ENCODE assay signal across 28 mouse cellular contexts in the genomic region with DNA sequence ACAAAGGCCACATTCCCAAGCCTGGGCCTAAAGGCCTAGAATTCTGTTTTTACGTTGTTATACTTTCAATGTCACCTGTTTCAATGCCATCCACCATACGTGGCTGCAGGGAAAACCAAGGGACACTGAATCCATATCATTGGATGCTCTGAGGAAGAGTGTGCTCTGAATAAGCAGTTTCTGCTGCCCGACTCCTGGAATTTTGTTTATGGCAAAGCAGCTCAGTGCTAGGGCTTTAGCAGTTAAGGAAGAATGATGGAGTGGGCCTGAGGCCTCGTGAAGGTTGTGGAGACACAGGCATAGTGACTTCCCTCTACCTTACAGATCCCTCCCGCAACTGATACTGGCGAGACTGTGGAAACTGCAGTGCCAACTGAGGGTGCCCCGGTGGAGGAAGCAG.
A peak's percentile ranks its signal among the peaks of the same experiment; 100 is the strongest.
DNase-seq lines count a peak whose midpoint lies in the region; ATAC-seq and TF ChIP-seq lines count a peak whose summit lies in the region.
"Had no signal": no experiment of that assay in that cellular context is flagged by ENCODE, and none has a peak within 500 bp of the region (broad histone marks: within the 10 kb centered on the region; RNA-seq: fewer than 3 reads in every experiment).

No protein-coding gene starts in this region.

- H3K36me3 ChIP-seq in hindbrain, embryonic 11.5 days (ENCODE audit: control insufficient read depth, insufficient read depth, low read length), result no peaks in the 10 kb centered on the region
- peaks cover 4% of the 10 kb centered on the region; the same call in 1 of the 2 replicates for H3K36me3 ChIP-seq in hindbrain, embryonic 16.5 days (ENCODE audit: control insufficient read depth, insufficient read depth, low read length)
- peaks cover 11% of the 10 kb centered on the region; the same call in 1 of the 2 replicates for H3K36me3 ChIP-seq in ES-E14 (ENCODE audit: control insufficient read depth, insufficient read depth, low read length, poor library complexity, severe bottlenecking)
- no peaks in the 10 kb centered on the region for H3K36me3 ChIP-seq in limb, embryonic 10.5 days
- H3K36me3 ChIP-seq: embryonic facial prominence, embryonic 10.5 days; embryonic facial prominence, embryonic 13.5 days; forebrain, embryonic 12.5 days; forebrain, embryonic 15.5 days; heart, embryonic 12.5 days; heart, embryonic 15.5 days; hindbrain, embryonic 10.5 days had no signal

- no peak overlapping the region for H3K4me3 ChIP-seq in hindbrain, embryonic 11.5 days (ENCODE audit: low read depth, low read length)
- H3K4me3 ChIP-seq in hindbrain, embryonic 16.5 days (ENCODE audit: low read length), result no peak overlapping the region
- H3K4me3 ChIP-seq in ES-E14 (ENCODE audit: insufficient read depth in 1 of 2, low read depth in 1 of 2, low read length in 2 of 2, poor library complexity in 1 of 2, severe bottlenecking in 1 of 2), result no peak overlapping the region
- H3K4me3 ChIP-seq in limb, embryonic 10.5 days, result no peak overlapping the region
- H3K4me3 ChIP-seq: embryonic facial prominence, embryonic 10.5 days; embryonic facial prominence, embryonic 13.5 days; erythroblast, embryonic 14.5 days; forebrain, embryonic 12.5 days; forebrain, embryonic 15.5 days; heart, embryonic 12.5 days; heart, embryonic 15.5 days; hindbrain, embryonic 10.5 days had no signal

- DNase-seq in hindbrain, embryonic 11.5 days (ENCODE audit: low spot score), result no peak
- DNase-seq in ES-E14 (ENCODE audit: low read depth, low spot score), result no peak
- no peak for DNase-seq in limb, embryonic 10.5 days (ENCODE audit: low spot score)
- no peak for DNase-seq in cerebellum, postnatal 36 days
- DNase-seq in embryo, embryonic 11 days, result no peak
- no peak for DNase-seq in thymus, adult 18-20 months
- DNase-seq: adrenal gland, postnatal 10 days; adrenal gland, postnatal 36 days; B cell, adult 2 months; cerebellum, adult 18-20 months; cerebellum, adult 9-10 months; cerebellum, postnatal 14 days; gastrocnemius, postnatal 10 days; gastrocnemius, postnatal 36 days; heart, postnatal 10 days; heart, postnatal 36 days; kidney, adult 11 months had no signal

- 0 out of 2 replicates have a peak, but pooled peaks have one; percentile 11 for ATAC-seq in hindbrain, embryonic 11.5 days (ENCODE audit: low FRiP score)
- ATAC-seq in hindbrain, embryonic 16.5 days, result no peak
- ATAC-seq: forebrain, embryonic 15.5 days had no signal

- H3K9me3 ChIP-seq in hindbrain, embryonic 11.5 days (ENCODE audit: control insufficient read depth, low read length), result no peaks in the 10 kb centered on the region
- no peaks in the 10 kb centered on the region for H3K9me3 ChIP-seq in hindbrain, embryonic 16.5 days (ENCODE audit: control insufficient read depth, low read length)
- H3K9me3 ChIP-seq in ES-E14 (ENCODE audit: control insufficient read depth, insufficient read depth, low read depth, low read length), result no peaks in the 10 kb centered on the region
- H3K9me3 ChIP-seq in limb, embryonic 10.5 days (replicated peaks), result no peaks in the 10 kb centered on the region
- H3K9me3 ChIP-seq: embryonic facial prominence, embryonic 10.5 days; embryonic facial prominence, embryonic 13.5 days; forebrain, embryonic 12.5 days; forebrain, embryonic 15.5 days; heart, embryonic 12.5 days; heart, embryonic 15.5 days; hindbrain, embryonic 10.5 days had no signal

- H3K27me3 ChIP-seq in hindbrain, embryonic 11.5 days (ENCODE audit: control insufficient read depth, insufficient read depth, low read length), result no peaks in the 10 kb centered on the region
- H3K27me3 ChIP-seq in hindbrain, embryonic 16.5 days (replicated peaks; ENCODE audit: control insufficient read depth, insufficient read depth, low read length), result no peaks in the 10 kb centered on the region
- no peaks in the 10 kb centered on the region for H3K27me3 ChIP-seq in limb, embryonic 10.5 days (ENCODE audit: low read depth, poor library complexity, severe bottlenecking)
- H3K27me3 ChIP-seq: CH12.LX; embryonic facial prominence, embryonic 13.5 days; forebrain, embryonic 12.5 days; forebrain, embryonic 15.5 days; heart, embryonic 12.5 days; heart, embryonic 15.5 days had no signal

- H3K9ac ChIP-seq in hindbrain, embryonic 11.5 days (ENCODE audit: low read depth, low read length), result no peak overlapping the region
- no peak overlapping the region for H3K9ac ChIP-seq in hindbrain, embryonic 16.5 days (ENCODE audit: low read depth, low read length)
- no peak overlapping the region for H3K9ac ChIP-seq in ES-E14 (ENCODE audit: insufficient read depth, low read depth, low read length, poor library complexity, severe bottlenecking)
- H3K9ac ChIP-seq: embryonic facial prominence, embryonic 13.5 days; forebrain, embryonic 12.5 days; forebrain, embryonic 15.5 days; heart, embryonic 12.5 days; heart, embryonic 15.5 days; hindbrain, embryonic 14.5 days had no signal

- H3K4me1 ChIP-seq in hindbrain, embryonic 11.5 days (replicated peaks; ENCODE audit: control insufficient read depth, insufficient read depth, low read length), result no peaks in the 10 kb centered on the region
- no peaks in the 10 kb centered on the region for H3K4me1 ChIP-seq in hindbrain, embryonic 16.5 days (ENCODE audit: control insufficient read depth, insufficient read depth, low read depth, low read length)
- H3K4me1 ChIP-seq in ES-E14 (ENCODE audit: control insufficient read depth in 2 of 2, insufficient read depth in 2 of 2, low read length in 2 of 2, poor library complexity in 1 of 2), result no peaks in the 10 kb centered on the region
- peaks cover 11% of the 10 kb centered on the region for H3K4me1 ChIP-seq in limb, embryonic 10.5 days
- H3K4me1 ChIP-seq: forebrain, embryonic 12.5 days; forebrain, embryonic 15.5 days; heart, embryonic 15.5 days had no signal

- H3K4me2 ChIP-seq in hindbrain, embryonic 11.5 days (replicated peaks; ENCODE audit: low read depth, low read length), result no peak overlapping the region
- no peak overlapping the region for H3K4me2 ChIP-seq in hindbrain, embryonic 16.5 days (ENCODE audit: low read length)
- H3K4me2 ChIP-seq: embryonic facial prominence, embryonic 13.5 days; forebrain, embryonic 12.5 days; forebrain, embryonic 15.5 days; heart, embryonic 12.5 days; heart, embryonic 15.5 days; hindbrain, embryonic 14.5 days had no signal

- WGBS in hindbrain, embryonic 11.5 days, result 71% methylated on average over 7 of the region's 7 CpGs
- WGBS in hindbrain, embryonic 16.5 days, result 67% methylated on average over 7 of the region's 7 CpGs
- WGBS in limb, embryonic 10.5 days, result 70% methylated on average over 7 of the region's 7 CpGs

- in situ Hi-C loops in ES-E14 (cut with MboI; ENCODE audit: low sequenced_read_pairs in 2 of 2, unreplicated experiment in 2 of 2), result no loop called here

- no peak overlapping the region for H3K27ac ChIP-seq in hindbrain, embryonic 11.5 days (ENCODE audit: low read depth, low read length)
- H3K27ac ChIP-seq in hindbrain, embryonic 16.5 days (ENCODE audit: low read depth, low read length), result no peak overlapping the region
- peak overlapping the region; percentile 80 for H3K27ac ChIP-seq in ES-E14 (ENCODE audit: insufficient read depth, low read depth, low read length, poor library complexity, severe bottlenecking)
- H3K27ac ChIP-seq in limb, embryonic 10.5 days, result peak overlapping the region; percentile 14; the same call in 1 of the 2 replicates
- H3K27ac ChIP-seq: embryonic facial prominence, embryonic 10.5 days; embryonic facial prominence, embryonic 13.5 days; forebrain, embryonic 12.5 days; forebrain, embryonic 15.5 days; heart, embryonic 15.5 days; hindbrain, embryonic 10.5 days; hindbrain, embryonic 14.5 days had no signal

TF ChIP-seq in ES-E14, 5 proteins besides CTCF, POLR2A, EP300 and RAD21:
- TF ChIP-seq MAFK (IDR thresholded peaks at IDR 0.05; ENCODE audit: insufficient read depth, low read depth, low read length) (no peak), ZC3H11A (IDR thresholded peaks at IDR 0.05; ENCODE audit: borderline replicate concordance, low read depth, low read length) (no peak), ZNF384 (IDR thresholded peaks at IDR 0.05; ENCODE audit: low read depth, low read length) (no peak), HCFC1 (IDR thresholded peaks at IDR 0.05; ENCODE audit: borderline replicate concordance, insufficient read depth, low read length) (no peak), CHD2 (IDR thresholded peaks at IDR 0.05; ENCODE audit: low read depth, low read length) (no peak)
TF ChIP-seq in ES-E14: peak in this region for 0.

Comparison
In these comparisons a context has a peak if more than half of its experiments do, and no peak if none do; other contexts are left out.
1. H3K27ac ChIP-seq: peak in ES-E14 (single experiment) and limb, embryonic 10.5 days (single experiment); none in hindbrain, embryonic 11.5 days (single experiment) and hindbrain, embryonic 16.5 days (single experiment).